Mouse (Mus musculus) lung, postnatal 0 days (tissue): ENCODE results near the gene Mobp. TPM values are rescaled to one million over a fixed set of nuclear protein-coding genes. Genes with fewer than 3 reads are reported as not detected.

Experiments used
- ATAC-seq: fragments of 200-750 bp; cut with Nextera tagmentation; 2 replicates; pipeline ENCODE4 v1.8.0; 2017; ENCODE audit warnings: moderate library complexity
- DNase-seq: peaks from one replicate; pipeline ENCODE4 v3.0.0-alpha.2; 2016; ENCODE audit warnings: low spot score
- H3K27ac ChIP-seq: fragments of 300-500 bp; sonication (generic); 2 replicates; pipeline ENCODE4 v1.5.1; 2014; ENCODE audit warnings: antibody characterized with exemption, mild to moderate bottlenecking, low read length, mixed read lengths
- H3K27me3 ChIP-seq: fragments of 300-500 bp; sonication (generic); replicated peaks from 2 replicates; pipeline ENCODE4 v1.6.1; 2014; ENCODE audit warnings: low read length, mixed read lengths; ENCODE audit not compliant: insufficient read depth
- H3K36me3 ChIP-seq: fragments of 300-500 bp; sonication (generic); 2 replicates; pipeline ENCODE4 v1.6.1; 2014; ENCODE audit warnings: low read length, mixed read lengths; ENCODE audit not compliant: insufficient read depth
- H3K4me1 ChIP-seq: fragments of 300-500 bp; sonication (generic); 2 replicates; pipeline ENCODE4 v1.6.1; 2014; ENCODE audit warnings: antibody characterized with exemption, low read depth, low read length, mixed read lengths; ENCODE audit not compliant: insufficient read depth
- H3K4me2 ChIP-seq: fragments of 300-500 bp; sonication (generic); replicated peaks from 2 replicates; pipeline ENCODE4 v1.6.1; 2014; ENCODE audit warnings: low read depth, mild to moderate bottlenecking, low read length, moderate library complexity, mixed read lengths
- H3K4me3 ChIP-seq: fragments of 300-500 bp; sonication (generic); 2 replicates; pipeline ENCODE4 v1.5.1; 2014; ENCODE audit warnings: low read depth, low read length
- H3K9ac ChIP-seq: fragments of 300-500 bp; sonication (generic); replicated peaks from 2 replicates; pipeline ENCODE4 v1.6.1; 2014; ENCODE audit warnings: low read depth, mild to moderate bottlenecking
- H3K9me3 ChIP-seq: fragments of 300-500 bp; sonication (generic); 2 replicates; pipeline ENCODE4 v1.6.1; 2016; ENCODE audit warnings: low read length, mixed read lengths
- CTCF ChIP-seq: IDR thresholded peaks from 2 replicates; pipeline ENCODE4 v1.5.1; 2016; ENCODE audit warnings: antibody characterized with exemption, mild to moderate bottlenecking
- EP300 ChIP-seq: IDR thresholded peaks from 2 replicates; pipeline ENCODE4 v1.6.1; 2016; ENCODE audit warnings: antibody characterized with exemption, mild to moderate bottlenecking, control low read depth
- WGBS: fragments of 180-500 bp; shearing (Covaris S2); extraction: QIAGEN DNeasy Blood & Tissue Kit; methylation state at CpG from one replicate; pipeline ENCODE4 v1.1.7; 2014; 5-methylcytosine and 5-hydroxymethylcytosine counted together
- polyA plus RNA-seq: library from polyadenylated mRNA; unstranded; fragments of >200 nt; fragmentation: Nextera tagmentation; extraction: Ambion mirVana; gene quantifications from 2 replicates; pipeline ENCODE4 v1.2.1, GENCODE M21; 2015

Mobp gene
- polyA plus RNA-seq, 1 experiment from 2014 or later: not detected

DNA sequence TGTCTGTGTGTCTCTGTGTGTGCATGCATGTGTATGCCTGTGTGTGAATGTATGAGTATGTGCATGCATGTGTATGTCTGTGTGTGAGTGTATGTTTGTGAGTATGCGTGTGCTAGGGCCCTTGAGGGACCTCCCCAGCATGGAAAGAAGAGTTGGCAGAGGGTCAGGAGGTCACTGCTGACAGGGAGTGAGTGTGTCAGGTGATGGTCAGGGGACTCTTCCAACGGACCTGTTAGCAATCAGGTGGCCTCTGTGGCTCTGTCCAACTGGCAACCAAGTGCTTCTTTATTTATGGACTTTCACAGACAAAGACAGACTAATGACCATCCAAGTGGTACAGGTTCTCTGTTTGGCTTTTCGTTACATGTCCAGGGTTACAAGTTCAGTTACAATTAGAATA lies 69.9 kb downstream of the Mobp start:
- ATAC-seq (no peak), DNase-seq (no peak)
- Histone ChIP-seq H3K4me3 (no peak overlapping the region), H3K9me3 (no peaks in the 10 kb centered on the region), H3K4me2 (no peak overlapping the region), H3K27ac (no peak overlapping the region), H3K4me1 (no peaks in the 10 kb centered on the region), H3K9ac (no peak overlapping the region), H3K27me3 (no peaks in the 10 kb centered on the region), H3K36me3 (no peaks in the 10 kb centered on the region)
- 40% methylated on average over 3 of the region's 3 CpGs for WGBS
- no peak for TF ChIP-seq EP300
- no peak for TF ChIP-seq CTCF

Other genes starting within 250 kb of the Mobp start
- 16.5 and 16.7 TPM in 2 replicates for gene Gorasp1, start 212.1 kb upstream of the Mobp start, polyA plus RNA-seq
- gene Ttc21a, start 212.1 kb upstream of the Mobp start, polyA plus RNA-seq: 1.8 and 2.3 TPM in 2 replicates
- 9.4 and 10.5 TPM in 2 replicates for gene Csrnp1, start 165.0 kb upstream of the Mobp start, polyA plus RNA-seq
- gene Xirp1, start 126.1 kb upstream of the Mobp start, polyA plus RNA-seq: 0.21 and 0.35 TPM in 2 replicates
- 8.0 and 9.3 TPM in 2 replicates for gene Cx3cr1, start 79.8 kb upstream of the Mobp start, polyA plus RNA-seq
- gene Ccr8, start 57.6 kb upstream of the Mobp start, polyA plus RNA-seq: 0.23 TPM in 2 replicates
- gene Slc25a38, start 39.3 kb upstream of the Mobp start, polyA plus RNA-seq: 20.0 and 20.9 TPM in 2 replicates
- gene Rpsa, start 22.0 kb upstream of the Mobp start, polyA plus RNA-seq: 616 and 675 TPM in 2 replicates
- 0.58 and 0.65 TPM in 2 replicates for gene Myrip, start 151.8 kb downstream of the Mobp start, polyA plus RNA-seq